Mouse (Mus musculus): Measurements from ENCODE around the gene Olfr1256. TPM values are rescaled to one million over a fixed set of nuclear protein-coding genes. Genes with fewer than 3 reads are reported as not detected.

The Olfr1256 gene
- polyA plus RNA-seq, 1 experiment, result not detected

GRCm38 (mm10) chr2:89810751-89811150 lies 30.6 kb downstream of the Olfr1256 start:
- Histone ChIP-seq H3K27me3 (ENCODE audit: control insufficient read depth, insufficient read depth, insufficient read length) (no peaks in the 10 kb centered on the region), H3K36me3 (ENCODE audit: control insufficient read depth, insufficient read depth) (no peaks in the 10 kb centered on the region), H3K4me3 (ENCODE audit: insufficient read depth, poor library complexity, severe bottlenecking) (no peak overlapping the region), H3ac (ENCODE audit: control insufficient read depth, insufficient read length, low read depth) (no peak overlapping the region), H3K79me2 (ENCODE audit: control insufficient read depth, insufficient read depth) (no peaks in the 10 kb centered on the region), H3K79me3 (ENCODE audit: low read depth) (no peaks in the 10 kb centered on the region)
- TF ChIP-seq MYOG (IDR thresholded peaks at IDR 0.05; ENCODE audit: control insufficient read depth, extremely low read depth, insufficient read length) (no peak), MAX (IDR thresholded peaks at IDR 0.05) (no peak), CEBPB (IDR thresholded peaks at IDR 0.05; ENCODE audit: low read depth) (no peak)

GRCm38 (mm10) chr2:89799583-89799982 lies 41.8 kb downstream of the Olfr1256 start:
- no peak overlapping the region for H3K4me3 ChIP-seq (ENCODE audit: insufficient read depth, poor library complexity, severe bottlenecking)

DNA sequence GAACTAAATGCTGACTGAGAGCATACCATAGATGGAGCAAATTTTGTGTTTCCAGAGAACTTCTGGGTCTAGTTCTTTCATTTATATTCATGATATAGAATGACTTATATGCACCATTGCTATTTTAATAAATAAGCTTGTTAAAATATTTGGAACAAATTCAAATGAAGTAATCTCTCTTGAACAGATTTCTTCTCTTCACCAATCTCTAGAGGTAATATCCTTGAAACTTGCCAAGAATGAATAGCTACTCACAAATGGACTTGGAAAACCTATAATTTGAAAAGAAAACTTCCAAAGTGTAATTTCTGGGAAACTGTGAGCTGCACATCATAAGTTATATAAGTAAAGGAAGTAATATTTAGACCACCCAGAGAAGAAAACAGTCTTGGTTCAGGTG lies 47.8 kb downstream of the Olfr1256 start, which contains the start of gene Olfr1254:
Gene Olfr1254 (minus strand): TSS at position 101 of the 400 bp plus-strand sequence.
- H3K79me3 ChIP-seq (ENCODE audit: low read depth), result no peaks in the 10 kb centered on the region
- no peaks in the 10 kb centered on the region for H3K27me3 ChIP-seq (ENCODE audit: control insufficient read depth, insufficient read depth, insufficient read length)
- no peaks in the 10 kb centered on the region for H3K36me3 ChIP-seq (ENCODE audit: control insufficient read depth, insufficient read depth)
- no peak within 1 kb of the TSS for H3ac ChIP-seq (ENCODE audit: control insufficient read depth, insufficient read length, low read depth)
- TF ChIP-seq MAX (IDR thresholded peaks at IDR 0.05) (no peak), FOSL1 (IDR thresholded peaks at IDR 0.05; ENCODE audit: insufficient read depth, low read length, poor library complexity, severe bottlenecking) (no peak), MYOG (IDR thresholded peaks at IDR 0.05; ENCODE audit: control insufficient read depth, extremely low read depth, insufficient read length) (no peak), USF1 (IDR thresholded peaks at IDR 0.05; ENCODE audit: low read depth) (no peak), CTCF (IDR thresholded peaks at IDR 0.05; ENCODE audit: control insufficient read depth, insufficient read depth, insufficient read length) (no peak), CEBPB (IDR thresholded peaks at IDR 0.05; ENCODE audit: low read depth) (no peak)
- no peak within 1 kb of the TSS for H3K4me3 ChIP-seq (ENCODE audit: insufficient read depth, poor library complexity, severe bottlenecking)
- H3K79me2 ChIP-seq (ENCODE audit: control insufficient read depth, insufficient read depth), result no peaks in the 10 kb centered on the region

More at GRCm38 (mm10) chr2:89799583-89799982, 41.8 kb downstream of the Olfr1256 start:
- H3ac ChIP-seq (ENCODE audit: control insufficient read depth, insufficient read length, low read depth), result no peak overlapping the region
- H3K27me3 ChIP-seq (ENCODE audit: control insufficient read depth, insufficient read depth, insufficient read length), result no peaks in the 10 kb centered on the region
- H3K79me2 ChIP-seq (ENCODE audit: control insufficient read depth, insufficient read depth), result no peaks in the 10 kb centered on the region
- no peaks in the 10 kb centered on the region for H3K79me3 ChIP-seq (ENCODE audit: low read depth)
- H3K36me3 ChIP-seq (ENCODE audit: control insufficient read depth, insufficient read depth), result no peaks in the 10 kb centered on the region
- TF ChIP-seq CEBPB (IDR thresholded peaks at IDR 0.05; ENCODE audit: low read depth) (no peak), USF1 (IDR thresholded peaks at IDR 0.05; ENCODE audit: low read depth) (no peak), MAX (IDR thresholded peaks at IDR 0.05) (no peak), CTCF (IDR thresholded peaks at IDR 0.05; ENCODE audit: control insufficient read depth, insufficient read depth, insufficient read length) (no peak)

Other genes starting within 250 kb of the Olfr1256 start
- not detected for gene Olfr1246, start 248.4 kb downstream of the Olfr1256 start, polyA plus RNA-seq (2012; fragmentation: generic; extraction: Trizol)
- gene Olfr1247, start 227.4 kb downstream of the Olfr1256 start, polyA plus RNA-seq (2012; fragmentation: generic; extraction: Trizol), result not detected
- not detected for gene Olfr1248, start 223.3 kb downstream of the Olfr1256 start, polyA plus RNA-seq (2012; fragmentation: generic; extraction: Trizol)
- not detected for gene Olfr1249, start 206.6 kb downstream of the Olfr1256 start, polyA plus RNA-seq (2012; fragmentation: generic; extraction: Trizol)
- 0.04 TPM for gene Olfr1250, start 180.1 kb downstream of the Olfr1256 start, polyA plus RNA-seq (2012; fragmentation: generic; extraction: Trizol)
- 0.13 TPM for gene Olfr1251, start 169.6 kb downstream of the Olfr1256 start, polyA plus RNA-seq (2012; fragmentation: generic; extraction: Trizol)
- gene Olfr1252, start 116.5 kb downstream of the Olfr1256 start, polyA plus RNA-seq (2012; fragmentation: generic; extraction: Trizol), result not detected
- not detected for gene Olfr1253, start 84.5 kb downstream of the Olfr1256 start, polyA plus RNA-seq (2012; fragmentation: generic; extraction: Trizol)
- gene Olfr1254, start 47.9 kb downstream of the Olfr1256 start, polyA plus RNA-seq (2012; fragmentation: generic; extraction: Trizol), result not detected
- not detected for gene Olfr1255, start 29.5 kb downstream of the Olfr1256 start, polyA plus RNA-seq (2012; fragmentation: generic; extraction: Trizol)
- not detected for gene Olfr48, start 6.7 kb upstream of the Olfr1256 start, polyA plus RNA-seq (2012; fragmentation: generic; extraction: Trizol)
- not detected for gene Olfr1257, start 36.9 kb upstream of the Olfr1256 start, polyA plus RNA-seq (2012; fragmentation: generic; extraction: Trizol)
- gene Olfr1258, start 85.8 kb upstream of the Olfr1256 start, polyA plus RNA-seq (2012; fragmentation: generic; extraction: Trizol), result 0.01 TPM
- 0.12 TPM for gene Olfr1259, start 107.1 kb upstream of the Olfr1256 start, polyA plus RNA-seq (2012; fragmentation: generic; extraction: Trizol)
- not detected for gene Olfr1260, start 132.8 kb upstream of the Olfr1256 start, polyA plus RNA-seq (2012; fragmentation: generic; extraction: Trizol)
- not detected for gene Olfr1261, start 149.7 kb upstream of the Olfr1256 start, polyA plus RNA-seq (2012; fragmentation: generic; extraction: Trizol)
- gene Olfr1262, start 158.6 kb upstream of the Olfr1256 start, polyA plus RNA-seq (2012; fragmentation: generic; extraction: Trizol), result not detected
- not detected for gene Olfr1263, start 170.6 kb upstream of the Olfr1256 start, polyA plus RNA-seq (2012; fragmentation: generic; extraction: Trizol)
- gene Olfr1264, start 184.0 kb upstream of the Olfr1256 start, polyA plus RNA-seq (2012; fragmentation: generic; extraction: Trizol), result not detected
- not detected for gene Olfr1265, start 193.8 kb upstream of the Olfr1256 start, polyA plus RNA-seq (2012; fragmentation: generic; extraction: Trizol)
- not detected for gene Olfr140, start 222.0 kb upstream of the Olfr1256 start, polyA plus RNA-seq (2012; fragmentation: generic; extraction: Trizol)